Mouse (Mus musculus) kidney, postnatal 4 days (tissue): ENCODE measurements at regions not wholly inside any gene's neighbourhood (a gene's known extent, or its start where the extent isn't known, plus 50 kb on each side); places are given as distances from the start of the nearest gene placed in this dataset.

Experiments used
- DNase-seq, 2 experiments: peaks; one replicate each; pipeline ENCODE4 v3.0.0; 2021; ENCODE audit warnings: mixed read lengths in 2 of 2

DNA sequence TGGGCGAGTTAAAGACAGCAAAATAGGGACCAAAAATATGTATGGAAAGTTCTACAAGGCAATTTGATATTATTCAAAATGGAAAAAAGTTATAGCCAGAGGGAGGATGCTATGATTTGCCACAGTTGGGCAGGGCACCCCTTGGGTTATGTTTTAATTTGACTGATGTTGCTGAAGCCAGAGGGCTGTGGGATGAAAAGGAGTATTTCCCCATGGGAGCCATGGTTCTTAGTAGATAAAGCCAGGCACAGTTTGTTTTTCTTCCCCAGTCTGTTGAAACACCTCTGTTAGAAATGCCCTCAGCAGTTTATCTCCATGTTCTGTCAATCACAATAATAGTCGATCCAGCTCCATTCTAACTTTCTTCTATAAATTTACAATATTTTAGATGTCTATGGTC is 82.6 kb upstream of the Gm11146 start:
- DNase-seq, result no peak

DNA sequence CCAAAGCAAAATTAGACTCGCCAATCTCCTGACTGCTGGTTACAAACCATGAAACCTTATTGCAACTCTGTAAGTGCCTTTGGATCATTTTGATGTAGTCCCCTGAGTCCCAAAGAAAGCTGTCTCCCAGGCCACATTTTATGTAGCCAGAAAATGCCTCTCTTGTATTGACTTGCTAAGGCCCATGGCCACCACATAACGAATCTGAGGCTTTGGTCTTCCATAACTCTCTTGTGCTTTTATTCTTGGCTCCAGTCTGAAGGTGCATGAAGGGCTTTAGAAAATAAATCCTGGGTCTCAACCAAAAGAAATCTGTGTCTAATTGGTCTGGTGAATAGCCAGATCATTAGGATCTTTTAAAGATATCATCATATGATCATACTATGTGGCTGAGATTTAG is 77.3 kb upstream of the Gm11146 start:
- no peak for DNase-seq

DNA sequence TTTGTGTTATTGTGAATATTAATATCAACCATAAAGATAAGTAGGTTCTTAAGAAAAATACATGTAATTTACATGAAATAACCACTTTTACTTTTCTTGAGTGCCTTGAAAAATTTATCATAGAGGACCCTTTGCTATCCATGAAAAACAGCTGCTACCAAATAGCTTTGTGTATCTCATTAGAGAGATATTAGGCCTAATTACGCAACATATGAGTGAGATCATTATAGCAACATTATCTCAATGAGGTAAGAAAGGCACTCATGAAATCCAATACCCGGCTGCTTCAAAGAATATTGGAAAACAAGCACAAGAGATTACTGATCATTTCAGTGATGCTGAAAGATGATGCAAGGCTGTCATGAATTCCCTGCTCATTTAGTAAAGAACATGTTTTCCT is 74.9 kb upstream of the Gm11146 start:
- no peak for DNase-seq

DNA sequence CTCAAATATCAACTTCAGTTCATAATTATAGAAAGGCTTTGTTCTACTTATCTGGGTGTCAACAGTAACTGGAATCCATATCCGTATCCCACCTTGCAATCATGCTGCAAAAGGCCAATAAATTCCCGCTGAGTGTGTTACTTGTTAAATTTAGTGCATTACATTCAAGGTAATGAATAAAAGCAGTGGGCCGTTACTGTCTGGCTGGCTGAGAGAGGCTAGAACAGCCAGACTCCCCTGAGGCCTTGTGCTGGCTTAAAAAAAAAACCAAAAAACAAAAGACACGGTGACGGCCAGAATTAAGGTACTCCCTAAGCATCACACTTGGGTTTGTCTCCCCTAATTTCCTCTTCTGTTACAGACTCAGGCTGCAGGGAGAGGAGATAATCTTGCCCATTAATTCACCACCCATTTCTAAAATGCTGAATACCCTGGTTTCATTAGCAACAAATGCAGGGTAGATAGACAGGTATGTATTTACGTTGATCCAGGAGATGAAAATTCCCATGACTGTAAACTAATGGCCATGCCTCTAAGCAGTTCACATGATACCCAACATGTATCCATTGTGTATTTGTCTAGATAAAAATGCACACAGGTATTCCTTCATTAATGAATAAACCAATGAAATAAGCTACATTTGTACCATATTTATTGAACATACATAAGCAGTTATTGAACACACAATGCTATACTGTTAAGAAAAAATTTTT is 74.1 kb upstream of the Gm11146 start:
- DNase-seq, result no peak

DNA sequence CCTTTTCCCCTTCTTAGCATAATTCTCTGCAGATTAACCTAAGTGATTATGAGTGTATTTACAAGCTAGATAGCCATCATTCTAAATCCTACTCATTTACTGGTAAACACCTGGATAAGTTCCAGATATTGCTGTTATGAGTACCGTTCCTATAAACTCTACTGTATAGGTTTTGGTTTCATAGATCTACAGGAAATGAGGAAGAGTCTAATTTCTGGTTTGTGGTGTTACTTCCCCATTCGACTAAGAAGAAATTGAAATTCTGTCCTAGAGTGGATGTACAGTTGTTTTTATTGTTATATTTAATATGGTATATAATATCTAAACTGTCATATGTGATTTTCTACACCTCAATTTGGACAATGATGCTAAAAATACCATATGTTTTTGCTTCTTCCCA is 69.4 kb upstream of the Gm11146 start:
- no peak for DNase-seq

DNA sequence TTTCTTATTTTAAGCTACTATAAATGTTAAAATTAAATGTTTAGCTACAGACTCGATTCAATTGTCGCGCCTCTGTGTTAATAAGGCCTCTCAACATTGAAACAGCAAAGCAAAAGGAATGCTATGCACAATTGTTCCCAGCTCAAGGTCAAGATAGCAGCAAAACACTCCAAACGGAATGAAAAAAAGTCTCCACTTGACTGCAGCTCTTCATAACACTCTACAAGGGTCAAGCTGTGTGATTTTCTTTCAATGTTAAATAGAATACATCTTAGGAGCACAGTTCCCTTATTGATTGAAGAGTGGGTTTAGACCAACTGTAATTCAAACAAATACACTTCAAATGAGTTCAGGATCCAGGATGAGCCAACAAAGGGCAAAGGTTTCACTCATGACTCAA is 63.9 kb upstream of the Gm11146 start:
- DNase-seq, result no peak

DNA sequence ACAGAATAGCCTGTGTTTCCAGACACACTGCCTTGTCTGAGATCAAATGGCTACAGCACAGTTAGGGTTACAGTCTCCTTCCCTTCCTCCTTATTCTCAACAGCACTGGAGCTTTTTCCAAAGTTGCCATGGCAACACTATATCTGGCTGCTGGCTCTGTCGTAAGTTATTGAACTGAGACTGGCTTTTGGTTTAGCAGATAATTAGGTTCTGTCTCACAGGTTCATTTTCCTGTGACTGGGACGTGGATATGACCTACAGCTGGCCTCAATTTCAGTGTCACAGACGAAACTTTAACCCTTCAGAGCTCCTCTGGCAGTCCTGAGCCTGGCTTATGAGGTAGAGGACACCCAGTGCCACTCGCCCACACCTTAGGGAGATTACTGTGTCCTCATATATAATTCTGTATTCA is 60.2 kb upstream of the Gm11146 start:
- DNase-seq, result no peak

DNA sequence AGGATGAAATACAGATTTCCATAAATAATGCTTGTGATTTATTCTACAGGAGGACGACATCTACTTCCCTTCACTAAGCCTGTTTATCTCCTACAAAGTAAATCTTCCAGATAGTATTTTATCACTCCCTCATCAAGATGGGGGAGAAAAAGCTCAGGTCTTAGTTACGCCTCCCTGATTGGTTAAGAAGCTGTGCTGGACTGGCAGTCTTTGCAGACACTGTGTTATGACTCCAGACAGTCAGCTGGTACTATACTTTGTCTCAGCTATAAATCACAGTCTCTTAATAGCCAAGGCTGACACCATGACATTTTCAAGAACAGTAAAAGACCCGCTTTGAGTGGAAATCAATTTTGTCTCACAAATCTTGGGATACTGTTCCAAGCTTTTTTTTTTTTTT is 51.4 kb upstream of the Gm11146 start:
- DNase-seq, result no peak
